Mouse (Mus musculus) kidney, postnatal 4 days (tissue): ENCODE results near the gene Gm20820.
"Not testable (repeated sequence)": the region's sequence is repeated elsewhere in the genome, so short reads cannot be mapped to it uniquely, and the experiment has no call there.

Source experiments
- DNase-seq, 2 experiments: peaks; one replicate each; pipeline ENCODE4 v3.0.0; 2021; ENCODE audit warnings: mixed read lengths in 2 of 2

Gene Gm20820

DNA sequence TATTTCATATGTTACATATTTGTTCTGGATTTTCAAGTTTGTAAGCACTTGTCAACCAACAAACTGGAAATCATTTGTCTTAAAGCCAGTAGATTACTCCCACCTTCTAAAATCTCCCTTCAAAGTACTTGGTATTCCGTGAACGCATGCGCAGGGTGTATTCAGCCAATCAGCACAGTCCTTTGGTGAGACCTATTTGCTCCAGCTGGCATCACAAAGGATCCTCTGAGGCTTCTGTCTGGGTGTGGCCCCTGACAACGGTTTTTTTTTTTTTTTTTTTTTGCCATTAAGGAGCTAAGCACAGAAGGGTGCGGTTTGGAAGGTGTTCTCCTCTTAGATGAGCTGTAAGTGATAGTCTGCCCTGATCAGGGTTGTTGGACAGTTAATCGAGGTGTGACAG lies at the start of gene Gm20820:
TSS of gene Gm20820 (plus strand) at position 301 of the 400 bp plus-strand sequence.
- not testable (repeated sequence) for DNase-seq
